Mouse (Mus musculus) liver, postnatal 0 days (tissue): ENCODE results near the gene Neu1.

Source experiments
- CTCF ChIP-seq: sonication (generic); IDR thresholded peaks from 2 replicates; pipeline ENCODE4 v1.5.1; 2016; ENCODE audit warnings: antibody characterized with exemption, low read depth
- EP300 ChIP-seq: IDR thresholded peaks from 2 replicates; pipeline ENCODE4 v1.6.1; 2016; ENCODE audit warnings: antibody characterized with exemption, low read depth, mild to moderate bottlenecking

- TF ChIP-seq CTCF (no peak), EP300 (no peak)
These were observed 20.1 kb upstream of the Neu1 start for GRCm38 (mm10) chr17:34910982-34911381.
